Comparison of ENCODE assay signal across 17 mouse cellular contexts in the genomic region with DNA sequence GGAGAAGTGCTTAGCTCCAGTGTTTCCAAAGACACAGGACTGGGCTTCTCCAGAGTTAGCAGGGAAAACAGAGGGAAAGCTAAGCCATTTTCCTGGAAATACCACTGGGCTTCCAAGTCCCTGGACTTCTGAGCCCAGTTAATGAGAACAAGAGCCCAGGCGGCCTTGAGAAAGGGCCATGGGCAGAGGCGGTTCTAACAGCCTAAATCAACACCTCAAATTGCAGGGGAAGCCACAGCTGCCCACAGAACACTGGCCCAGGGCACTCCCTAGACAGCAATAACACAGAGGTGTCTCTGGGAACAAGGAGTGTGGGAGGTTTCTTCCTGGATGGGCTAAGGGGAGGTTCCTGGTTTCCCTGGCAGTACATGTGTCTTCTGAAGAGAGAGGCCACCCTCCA. TPM values are rescaled to one million over a fixed set of nuclear protein-coding genes. Genes with fewer than 3 reads are reported as not detected.
DNase-seq lines count a peak whose midpoint lies in the region; ATAC-seq lines count a peak whose summit lies in the region.
"Had no signal": no experiment of that assay in that cellular context is flagged by ENCODE, and none has a peak within 500 bp of the region (broad histone marks: within the 10 kb centered on the region; RNA-seq: fewer than 3 reads in every experiment).

No protein-coding gene starts in this region.

- no peaks in the 10 kb centered on the region for H3K27me3 ChIP-seq in heart, embryonic 12.5 days (replicated peaks)
- no peaks in the 10 kb centered on the region for H3K27me3 ChIP-seq in kidney, embryonic 15.5 days
- H3K27me3 ChIP-seq in embryonic facial prominence, embryonic 12.5 days: no peaks in the 10 kb centered on the region
- H3K27me3 ChIP-seq in limb, embryonic 12.5 days: no peaks in the 10 kb centered on the region
- peaks cover 12% of the 10 kb centered on the region for H3K27me3 ChIP-seq in forebrain, embryonic 13.5 days
- H3K27me3 ChIP-seq: forebrain, embryonic 15.5 days; Patski had no signal

- H3K9ac ChIP-seq in heart, embryonic 12.5 days: peak overlapping the region; percentile 38; the same call in 1 of the 2 replicates
- no peak overlapping the region for H3K9ac ChIP-seq in kidney, embryonic 15.5 days
- no peak overlapping the region for H3K9ac ChIP-seq in embryonic facial prominence, embryonic 12.5 days
- H3K9ac ChIP-seq in limb, embryonic 12.5 days (replicated peaks): no peak overlapping the region
- H3K9ac ChIP-seq in forebrain, embryonic 13.5 days: no peak overlapping the region
- H3K9ac ChIP-seq: forebrain, embryonic 15.5 days; lung, embryonic 14.5 days; midbrain, embryonic 13.5 days had no signal

- no peak for DNase-seq in heart, postnatal 36 days
- DNase-seq in kidney, postnatal 10 days: no peak
- DNase-seq in left cerebral cortex, postnatal 36 days (ENCODE audit: low spot score in 2 of 2): no peak
- DNase-seq: B cell, adult 2 months; cerebellum, postnatal 14 days; kidney, adult 9 months; lung, embryonic 14.5 days; right cerebral cortex, postnatal 25 days had no signal

- H3K4me1 ChIP-seq in heart, embryonic 12.5 days (replicated peaks): peaks cover 67% of the 10 kb centered on the region
- H3K4me1 ChIP-seq in kidney, embryonic 15.5 days: peaks cover 39% of the 10 kb centered on the region
- H3K4me1 ChIP-seq in embryonic facial prominence, embryonic 12.5 days: peaks cover 22% of the 10 kb centered on the region
- peaks cover 28% of the 10 kb centered on the region for H3K4me1 ChIP-seq in limb, embryonic 12.5 days (replicated peaks)
- H3K4me1 ChIP-seq in forebrain, embryonic 13.5 days: peaks cover 13% of the 10 kb centered on the region

- no peak overlapping the region for H3K4me2 ChIP-seq in heart, embryonic 12.5 days
- H3K4me2 ChIP-seq in kidney, embryonic 15.5 days: no peak overlapping the region
- no peak overlapping the region for H3K4me2 ChIP-seq in embryonic facial prominence, embryonic 12.5 days (replicated peaks)
- H3K4me2 ChIP-seq in limb, embryonic 12.5 days: no peak overlapping the region
- no peak overlapping the region for H3K4me2 ChIP-seq in forebrain, embryonic 13.5 days
- H3K4me2 ChIP-seq: forebrain, embryonic 15.5 days; liver, embryonic 11.5 days; lung, embryonic 14.5 days; midbrain, embryonic 13.5 days had no signal

- H3K9me3 ChIP-seq in heart, embryonic 12.5 days (replicated peaks): no peaks in the 10 kb centered on the region
- H3K9me3 ChIP-seq in kidney, embryonic 15.5 days (replicated peaks): no peaks in the 10 kb centered on the region
- no peaks in the 10 kb centered on the region for H3K9me3 ChIP-seq in embryonic facial prominence, embryonic 12.5 days
- no peaks in the 10 kb centered on the region for H3K9me3 ChIP-seq in limb, embryonic 12.5 days
- H3K9me3 ChIP-seq in forebrain, embryonic 13.5 days (replicated peaks): no peaks in the 10 kb centered on the region
- H3K9me3 ChIP-seq: forebrain, embryonic 15.5 days; midbrain, embryonic 13.5 days had no signal

- 28% methylated on average over 2 of the region's 2 CpGs for WGBS in heart, embryonic 12.5 days
- 43% methylated on average over 2 of the region's 2 CpGs for WGBS in kidney, embryonic 15.5 days
- WGBS in embryonic facial prominence, embryonic 12.5 days: 34% methylated on average over 2 of the region's 2 CpGs
- WGBS in limb, embryonic 12.5 days: 13% methylated on average over 2 of the region's 2 CpGs
- 79% methylated on average over 2 of the region's 2 CpGs for WGBS in forebrain, embryonic 13.5 days

- no peak overlapping the region for H3K4me3 ChIP-seq in heart, embryonic 12.5 days
- H3K4me3 ChIP-seq in kidney, embryonic 15.5 days (replicated peaks): no peak overlapping the region
- no peak overlapping the region for H3K4me3 ChIP-seq in embryonic facial prominence, embryonic 12.5 days
- no peak overlapping the region for H3K4me3 ChIP-seq in limb, embryonic 12.5 days (replicated peaks)
- H3K4me3 ChIP-seq in forebrain, embryonic 13.5 days: no peak overlapping the region
- H3K4me3 ChIP-seq: forebrain, embryonic 15.5 days; midbrain, embryonic 13.5 days had no signal

- H3K27ac ChIP-seq in heart, embryonic 12.5 days (ENCODE audit: poor library complexity, severe bottlenecking): no peak overlapping the region
- H3K27ac ChIP-seq in kidney, embryonic 15.5 days: peak overlapping the region; percentile 72
- peak overlapping the region; percentile 69 for H3K27ac ChIP-seq in embryonic facial prominence, embryonic 12.5 days
- H3K27ac ChIP-seq in limb, embryonic 12.5 days: peak overlapping the region; percentile 84
- H3K27ac ChIP-seq in forebrain, embryonic 13.5 days: no peak overlapping the region
- H3K27ac ChIP-seq: forebrain, embryonic 15.5 days; midbrain, embryonic 13.5 days had no signal

- H3K36me3 ChIP-seq in heart, embryonic 12.5 days: peaks cover 4% of the 10 kb centered on the region
- no peaks in the 10 kb centered on the region for H3K36me3 ChIP-seq in kidney, embryonic 15.5 days
- no peaks in the 10 kb centered on the region for H3K36me3 ChIP-seq in embryonic facial prominence, embryonic 12.5 days
- H3K36me3 ChIP-seq in limb, embryonic 12.5 days: no peaks in the 10 kb centered on the region
- H3K36me3 ChIP-seq in forebrain, embryonic 13.5 days (ENCODE audit: poor library complexity, severe bottlenecking): no peaks in the 10 kb centered on the region
- H3K36me3 ChIP-seq: forebrain, embryonic 15.5 days; midbrain, embryonic 13.5 days had no signal

- intact Hi-C loops in heart, postnatal 36 days (cut with DNase I): no loop called here
- intact Hi-C loops in left cerebral cortex, postnatal 36 days (cut with DNase I): no loop called here

- no peak for ATAC-seq in heart, embryonic 12.5 days (ENCODE audit: insufficient number of reproducible peaks, low FRiP score)
- ATAC-seq in kidney, embryonic 15.5 days (replicated peaks; ENCODE audit: low FRiP score): peak; percentile 53
- no peak for ATAC-seq in embryonic facial prominence, embryonic 12.5 days (ENCODE audit: insufficient number of reproducible peaks, insufficient read depth, low FRiP score, low TSS enrichment)
- no peak for ATAC-seq in limb, embryonic 12.5 days (ENCODE audit: insufficient number of reproducible peaks, insufficient read depth, low FRiP score, low TSS enrichment, low read depth)
- ATAC-seq in forebrain, embryonic 13.5 days: no peak
- ATAC-seq: forebrain, embryonic 15.5 days; midbrain, embryonic 13.5 days; Patski had no signal

RNA-seq across cellular contexts. Expression of a gene that starts 18.3 kb away (rescaled TPM):
- polyA plus RNA-seq in heart, embryonic 12.5 days (2016; fragmentation: Nextera tagmentation; extraction: Ambion mirVana): 54.6 and 57.2 TPM in 2 replicates
- 10 to 100 TPM; 31.9 to 38.4 TPM for total RNA-seq in heart, postnatal 36 days (2021)
- 27.3 and 30.6 TPM in 2 replicates for polyA plus RNA-seq in kidney, embryonic 15.5 days (2015; fragmentation: Nextera tagmentation; extraction: Ambion mirVana)
- polyA plus RNA-seq in embryonic facial prominence, embryonic 12.5 days (2016; fragmentation: Nextera tagmentation; extraction: Ambion mirVana): 8.7 and 9.6 TPM in 2 replicates
- polyA plus RNA-seq in limb, embryonic 12.5 days (2016; fragmentation: Nextera tagmentation; extraction: Ambion mirVana): 8.8 and 9.2 TPM in 2 replicates
- 4.0 TPM in 2 replicates for polyA plus RNA-seq in forebrain, embryonic 13.5 days (2015; fragmentation: Nextera tagmentation; extraction: Ambion mirVana)
- total RNA-seq in left cerebral cortex, postnatal 36 days (2021): 10 to 100 TPM; 11.3 to 11.4 TPM

Comparison
In these comparisons a context has a peak if more than half of its experiments do, and no peak if none do; other contexts are left out.
1. H3K27ac ChIP-seq: peak in kidney, embryonic 15.5 days (single experiment), embryonic facial prominence, embryonic 12.5 days (single experiment) and limb, embryonic 12.5 days (single experiment); none in heart, embryonic 12.5 days (single experiment) and forebrain, embryonic 13.5 days (single experiment).